Mouse (Mus musculus): ENCODE results near the gene Fermt3. TPM values are rescaled to one million over a fixed set of nuclear protein-coding genes. Genes with fewer than 3 reads are reported as not detected.

The Fermt3 gene
- polyA plus RNA-seq, 1 experiment from 2014 or later: 3.5 TPM

- H3K4me1 ChIP-seq (ENCODE audit: control insufficient read depth, insufficient read depth, low read length): peaks cover 37% of the 10 kb centered on the region
- H3K9ac ChIP-seq (ENCODE audit: low read depth, low read length): peak overlapping the region; percentile 84
These were observed 40.2 kb downstream of the Fermt3 start for GRCm38 (mm10) chr19:6979001-6979479.

GRCm38 (mm10) chr19:6978639-6978974, 40.7 kb downstream of the Fermt3 start:
- H3K4me1 ChIP-seq (ENCODE audit: control insufficient read depth, insufficient read depth, low read length): peaks cover 41% of the 10 kb centered on the region
- no peaks in the 10 kb centered on the region for H3K9me3 ChIP-seq (replicated peaks; ENCODE audit: control insufficient read depth, low read length, poor library complexity, severe bottlenecking)
- peak overlapping the region; percentile 90 for H3K4me2 ChIP-seq (ENCODE audit: low read length)
- no peaks in the 10 kb centered on the region for H3K27me3 ChIP-seq (ENCODE audit: control insufficient read depth, insufficient read depth, low read depth, low read length)
- H3K36me3 ChIP-seq (ENCODE audit: control insufficient read depth, insufficient read depth, low read length): peaks cover 8% of the 10 kb centered on the region
- peak overlapping the region; percentile 84 for H3K9ac ChIP-seq (ENCODE audit: low read depth, low read length)
- H3K4me3 ChIP-seq (ENCODE audit: low read depth, low read length): peak overlapping the region; percentile 75
- 41% methylated on average over 3 of the region's 3 CpGs for WGBS
- ATAC-seq: no peak
- H3K27ac ChIP-seq (ENCODE audit: low read length): peak overlapping the region; percentile 97

More at GRCm38 (mm10) chr19:6979001-6979479, 40.2 kb downstream of the Fermt3 start:
- H3K4me3 ChIP-seq (ENCODE audit: low read depth, low read length): peak overlapping the region; percentile 75
- H3K4me2 ChIP-seq (ENCODE audit: low read length): peak overlapping the region; percentile 90
- H3K27me3 ChIP-seq (ENCODE audit: control insufficient read depth, insufficient read depth, low read depth, low read length): no peaks in the 10 kb centered on the region
- H3K27ac ChIP-seq (ENCODE audit: low read length): peak overlapping the region; percentile 97
- H3K9me3 ChIP-seq (replicated peaks; ENCODE audit: control insufficient read depth, low read length, poor library complexity, severe bottlenecking): no peaks in the 10 kb centered on the region
- WGBS: 9% methylated on average over 11 of the region's 11 CpGs
- H3K36me3 ChIP-seq (ENCODE audit: control insufficient read depth, insufficient read depth, low read length): peaks cover 8% of the 10 kb centered on the region
- ATAC-seq: no peak

GRCm38 (mm10) chr19:6977759-6978638, 41.3 kb downstream of the Fermt3 start:
- H3K9me3 ChIP-seq (replicated peaks; ENCODE audit: control insufficient read depth, low read length, poor library complexity, severe bottlenecking): no peaks in the 10 kb centered on the region
- peaks cover 41% of the 10 kb centered on the region for H3K4me1 ChIP-seq (ENCODE audit: control insufficient read depth, insufficient read depth, low read length)
- peak overlapping the region; percentile 84; the same call in 1 of the 2 replicates for H3K9ac ChIP-seq (ENCODE audit: low read depth, low read length)
- H3K4me2 ChIP-seq (ENCODE audit: low read length): peak overlapping the region; percentile 90
- ATAC-seq: no peak
- 82% methylated on average over 13 of the region's 13 CpGs for WGBS
- peak overlapping the region; percentile 55 for H3K27ac ChIP-seq (ENCODE audit: low read length)
- peaks cover 8% of the 10 kb centered on the region for H3K36me3 ChIP-seq (ENCODE audit: control insufficient read depth, insufficient read depth, low read length)
- no peaks in the 10 kb centered on the region for H3K27me3 ChIP-seq (ENCODE audit: control insufficient read depth, insufficient read depth, low read depth, low read length)
- peak overlapping the region; percentile 75; the same call in 1 of the 2 replicates for H3K4me3 ChIP-seq (ENCODE audit: low read depth, low read length)

GRCm38 (mm10) chr19:6975537-6976521, 43.4 kb downstream of the Fermt3 start, which contains the start of gene Plcb3:
Gene Plcb3 (minus strand): TSS chr19:6976470.
- Histone ChIP-seq H3K4me3 (ENCODE audit: low read depth, low read length) (peak within 1 kb of the TSS; percentile 72), H3K27ac (ENCODE audit: low read length) (peak within 1 kb of the TSS; percentile 85), H3K9me3 (replicated peaks; ENCODE audit: control insufficient read depth, low read length, poor library complexity, severe bottlenecking) (no peaks in the 10 kb centered on the region), H3K27me3 (ENCODE audit: control insufficient read depth, insufficient read depth, low read depth, low read length) (no peaks in the 10 kb centered on the region; the same call in 1 of the 2 replicates), H3K36me3 (ENCODE audit: control insufficient read depth, insufficient read depth, low read length) (peaks cover 6% of the 10 kb centered on the region), H3K4me2 (ENCODE audit: low read length) (peak within 1 kb of the TSS; percentile 84), H3K4me1 (ENCODE audit: control insufficient read depth, insufficient read depth, low read length) (peaks cover 38% of the 10 kb centered on the region), H3K9ac (ENCODE audit: low read depth, low read length) (peak within 1 kb of the TSS; percentile 77)
- under 1% methylated on average over 16 of the region's 16 CpGs for WGBS
- no peak for ATAC-seq

GRCm38 (mm10) chr19:6974211-6975205, 44.8 kb downstream of the Fermt3 start, which contains the start of gene Ppp1r14b:
Gene Ppp1r14b (plus strand): TSS chr19:6974968.
- H3K27ac ChIP-seq (ENCODE audit: low read length): peak within 1 kb of the TSS; percentile 85
- peaks cover 13% of the 10 kb centered on the region for H3K27me3 ChIP-seq (ENCODE audit: control insufficient read depth, insufficient read depth, low read depth, low read length)
- peak within 1 kb of the TSS; percentile 84 for H3K4me2 ChIP-seq (ENCODE audit: low read length)
- peak within 1 kb of the TSS; percentile 72 for H3K4me3 ChIP-seq (ENCODE audit: low read depth, low read length)
- H3K9me3 ChIP-seq (replicated peaks; ENCODE audit: control insufficient read depth, low read length, poor library complexity, severe bottlenecking): no peaks in the 10 kb centered on the region
- peaks cover 6% of the 10 kb centered on the region for H3K36me3 ChIP-seq (ENCODE audit: control insufficient read depth, insufficient read depth, low read length)
- ATAC-seq: peak; percentile 72
- peak within 1 kb of the TSS; percentile 77 for H3K9ac ChIP-seq (ENCODE audit: low read depth, low read length)
- H3K4me1 ChIP-seq (ENCODE audit: control insufficient read depth, insufficient read depth, low read length): peaks cover 46% of the 10 kb centered on the region
- under 1% methylated on average over 43 of the region's 84 CpGs for WGBS

GRCm38 (mm10) chr19:6973581-6974190, 45.6 kb downstream of the Fermt3 start:
- Histone ChIP-seq H3K9me3 (replicated peaks; ENCODE audit: control insufficient read depth, low read length, poor library complexity, severe bottlenecking) (no peaks in the 10 kb centered on the region), H3K9ac (ENCODE audit: low read depth, low read length) (peak overlapping the region; percentile 77), H3K4me3 (ENCODE audit: low read depth, low read length) (peak overlapping the region; percentile 72), H3K27me3 (ENCODE audit: control insufficient read depth, insufficient read depth, low read depth, low read length) (peaks cover 16% of the 10 kb centered on the region), H3K36me3 (ENCODE audit: control insufficient read depth, insufficient read depth, low read length) (peaks cover 6% of the 10 kb centered on the region), H3K4me2 (ENCODE audit: low read length) (peak overlapping the region; percentile 84), H3K4me1 (ENCODE audit: control insufficient read depth, insufficient read depth, low read length) (peaks cover 38% of the 10 kb centered on the region), H3K27ac (ENCODE audit: low read length) (peak overlapping the region; percentile 85)
- no peak for ATAC-seq
- WGBS: 35% methylated on average over 12 of the region's 12 CpGs

- no peak for ATAC-seq
- no peak overlapping the region for H3K9ac ChIP-seq (ENCODE audit: low read depth, low read length)
- WGBS: 82% methylated on average over 13 of the region's 13 CpGs
These were observed 46.9 kb downstream of the Fermt3 start for GRCm38 (mm10) chr19:6972247-6972917.

More at GRCm38 (mm10) chr19:6972247-6972917, 46.9 kb downstream of the Fermt3 start:
- Histone ChIP-seq H3K27me3 (ENCODE audit: control insufficient read depth, insufficient read depth, low read depth, low read length) (peaks cover 21% of the 10 kb centered on the region), H3K36me3 (ENCODE audit: control insufficient read depth, insufficient read depth, low read length) (peaks cover 2% of the 10 kb centered on the region), H3K9me3 (replicated peaks; ENCODE audit: control insufficient read depth, low read length, poor library complexity, severe bottlenecking) (no peaks in the 10 kb centered on the region), H3K4me2 (ENCODE audit: low read length) (no peak overlapping the region), H3K27ac (ENCODE audit: low read length) (no peak overlapping the region), H3K4me3 (ENCODE audit: low read depth, low read length) (no peak overlapping the region), H3K4me1 (ENCODE audit: control insufficient read depth, insufficient read depth, low read length) (peaks cover 26% of the 10 kb centered on the region)

All from midbrain, embryonic 16.5 days (tissue).